Mouse (Mus musculus): Measurements from ENCODE around the gene Vkorc1l1. TPM values are rescaled to one million over a fixed set of nuclear protein-coding genes. Genes with fewer than 3 reads are reported as not detected.

Vkorc1l1 gene
- polyA plus RNA-seq, 1 experiment from 2014 or later = 14.5 TPM

GRCm38 (mm10) chr5:130021361-130021966 lies 79.7 kb downstream of the Vkorc1l1 start:
- no peak overlapping the region for H3K27ac ChIP-seq (replicated peaks in 1 of 2; ENCODE audit: control insufficient read depth in 1 of 2, insufficient read depth in 1 of 2, low read depth in 2 of 2, low read length in 2 of 2)

GRCm38 (mm10) chr5:130022366-130022765 lies 80.6 kb downstream of the Vkorc1l1 start:
- no peaks in the 10 kb centered on the region; the same call in 1 of the 2 replicates for H3K27me3 ChIP-seq (ENCODE audit: control insufficient read depth, insufficient read depth, low read length)
- H3K9me3 ChIP-seq (ENCODE audit: control insufficient read depth, low read length) = no peaks in the 10 kb centered on the region
- peaks cover 5 to 9% of the 10 kb centered on the region in 2 experiments for H3K4me1 ChIP-seq (ENCODE audit: control insufficient read depth in 2 of 2, insufficient read depth in 2 of 2, low read length in 2 of 2)
- H3K36me3 ChIP-seq (ENCODE audit: control insufficient read depth, insufficient read depth, low read length) = no peaks in the 10 kb centered on the region
- H3K27ac ChIP-seq (replicated peaks in 1 of 2; ENCODE audit: control insufficient read depth in 1 of 2, insufficient read depth in 1 of 2, low read depth in 2 of 2, low read length in 2 of 2) = no peak overlapping the region
- no peak for ATAC-seq (ENCODE audit: insufficient number of reproducible peaks, insufficient read depth, low FRiP score, low read depth)
- H3K4me2 ChIP-seq (ENCODE audit: low read length) = no peak overlapping the region
- WGBS = 83% methylated on average over 7 of the region's 7 CpGs
- no peak overlapping the region for H3K9ac ChIP-seq (ENCODE audit: low read length)
- no peak overlapping the region for H3K4me3 ChIP-seq (ENCODE audit: control insufficient read depth in 1 of 2, insufficient read depth in 1 of 2, low read depth in 1 of 2, low read length in 2 of 2)

More at GRCm38 (mm10) chr5:130021361-130021966, 79.7 kb downstream of the Vkorc1l1 start:
- 56% methylated on average over 5 of the region's 5 CpGs for WGBS
- H3K4me2 ChIP-seq (ENCODE audit: low read length) = no peak overlapping the region
- ATAC-seq (ENCODE audit: insufficient number of reproducible peaks, insufficient read depth, low FRiP score, low read depth) = no peak
- H3K4me1 ChIP-seq (ENCODE audit: control insufficient read depth in 2 of 2, insufficient read depth in 2 of 2, low read length in 2 of 2) = peaks cover 5 to 9% of the 10 kb centered on the region in 2 experiments
- no peak overlapping the region for H3K9ac ChIP-seq (ENCODE audit: low read length)
- H3K27me3 ChIP-seq (ENCODE audit: control insufficient read depth, insufficient read depth, low read length) = no peaks in the 10 kb centered on the region; the same call in 1 of the 2 replicates
- no peaks in the 10 kb centered on the region for H3K9me3 ChIP-seq (ENCODE audit: control insufficient read depth, low read length)
- no peak overlapping the region for H3K4me3 ChIP-seq (ENCODE audit: control insufficient read depth in 1 of 2, insufficient read depth in 1 of 2, low read depth in 1 of 2, low read length in 2 of 2)
- no peaks in the 10 kb centered on the region for H3K36me3 ChIP-seq (ENCODE audit: control insufficient read depth, insufficient read depth, low read length)

- peak overlapping the region in 1 of 2 experiments; percentile 46; a peak in 2 of 4 replicates for H3K4me3 ChIP-seq (ENCODE audit: control insufficient read depth in 1 of 2, insufficient read depth in 1 of 2, low read depth in 1 of 2, low read length in 2 of 2)
- H3K9ac ChIP-seq (ENCODE audit: low read length) = peak overlapping the region; percentile 56
- ATAC-seq (ENCODE audit: insufficient number of reproducible peaks, insufficient read depth, low FRiP score, low read depth) = no peak
- H3K9me3 ChIP-seq (ENCODE audit: control insufficient read depth, low read length) = no peaks in the 10 kb centered on the region
- no peak overlapping the region for H3K27ac ChIP-seq (replicated peaks in 1 of 2; ENCODE audit: control insufficient read depth in 1 of 2, insufficient read depth in 1 of 2, low read depth in 2 of 2, low read length in 2 of 2)
- 41% methylated on average over 12 of the region's 12 CpGs for WGBS
- no peaks in the 10 kb centered on the region; the same call in 1 of the 2 replicates for H3K27me3 ChIP-seq (ENCODE audit: control insufficient read depth, insufficient read depth, low read length)
- peaks cover 5 to 9% of the 10 kb centered on the region in 2 experiments for H3K4me1 ChIP-seq (ENCODE audit: control insufficient read depth in 2 of 2, insufficient read depth in 2 of 2, low read length in 2 of 2)
- peak overlapping the region; percentile 66 for H3K4me2 ChIP-seq (ENCODE audit: low read length)
- H3K36me3 ChIP-seq (ENCODE audit: control insufficient read depth, insufficient read depth, low read length) = no peaks in the 10 kb centered on the region
Observed at GRCm38 (mm10) chr5:130023067-130023766, 81.4 kb downstream of the Vkorc1l1 start.

- WGBS = 0% methylated on average over 32 of the region's 32 CpGs
Observed at GRCm38 (mm10) chr5:130023767-130024539, 82.2 kb downstream of the Vkorc1l1 start.

GRCm38 (mm10) chr5:130027134-130027533 lies 85.4 kb downstream of the Vkorc1l1 start:
- no peak overlapping the region for H3K27ac ChIP-seq (replicated peaks in 1 of 2; ENCODE audit: control insufficient read depth in 1 of 2, insufficient read depth in 1 of 2, low read depth in 2 of 2, low read length in 2 of 2)
- no peaks in the 10 kb centered on the region for H3K9me3 ChIP-seq (ENCODE audit: control insufficient read depth, low read length)
- no peak for ATAC-seq (ENCODE audit: insufficient number of reproducible peaks, insufficient read depth, low FRiP score, low read depth)
- no peak overlapping the region for H3K4me3 ChIP-seq (ENCODE audit: control insufficient read depth in 1 of 2, insufficient read depth in 1 of 2, low read depth in 1 of 2, low read length in 2 of 2)
- H3K36me3 ChIP-seq (ENCODE audit: control insufficient read depth, insufficient read depth, low read length) = no peaks in the 10 kb centered on the region
- 63% methylated on average over 5 of the region's 5 CpGs for WGBS
- H3K27me3 ChIP-seq (ENCODE audit: control insufficient read depth, insufficient read depth, low read length) = no peaks in the 10 kb centered on the region; the same call in 1 of the 2 replicates
- H3K4me1 ChIP-seq (ENCODE audit: control insufficient read depth in 2 of 2, insufficient read depth in 2 of 2, low read length in 2 of 2) = peaks cover 2 to 13% of the 10 kb centered on the region in 2 experiments; a peak in 3 of 4 replicates
- no peak overlapping the region for H3K9ac ChIP-seq (ENCODE audit: low read length)
- no peak overlapping the region for H3K4me2 ChIP-seq (ENCODE audit: low read length)

More at GRCm38 (mm10) chr5:130023767-130024539, 82.2 kb downstream of the Vkorc1l1 start:
- peak overlapping the region; percentile 66 for H3K4me2 ChIP-seq (ENCODE audit: low read length)
- H3K36me3 ChIP-seq (ENCODE audit: control insufficient read depth, insufficient read depth, low read length) = no peaks in the 10 kb centered on the region
- H3K27ac ChIP-seq (replicated peaks in 1 of 2; ENCODE audit: control insufficient read depth in 1 of 2, insufficient read depth in 1 of 2, low read depth in 2 of 2, low read length in 2 of 2) = peak overlapping the region; percentile 33 to 44; a peak in 3 of 4 replicates
- no peaks in the 10 kb centered on the region for H3K9me3 ChIP-seq (ENCODE audit: control insufficient read depth, low read length)
- H3K9ac ChIP-seq (ENCODE audit: low read length) = peak overlapping the region; percentile 56
- H3K4me1 ChIP-seq (ENCODE audit: control insufficient read depth in 2 of 2, insufficient read depth in 2 of 2, low read length in 2 of 2) = peaks cover 5 to 9% of the 10 kb centered on the region in 2 experiments
- H3K4me3 ChIP-seq (ENCODE audit: control insufficient read depth in 1 of 2, insufficient read depth in 1 of 2, low read depth in 1 of 2, low read length in 2 of 2) = peak overlapping the region; percentile 46 to 68
- ATAC-seq (ENCODE audit: insufficient number of reproducible peaks, insufficient read depth, low FRiP score, low read depth) = peak; percentile 86
- H3K27me3 ChIP-seq (ENCODE audit: control insufficient read depth, insufficient read depth, low read length) = no peaks in the 10 kb centered on the region; the same call in 1 of the 2 replicates

- no peak overlapping the region for H3K9ac ChIP-seq (ENCODE audit: low read length)
- H3K36me3 ChIP-seq (ENCODE audit: control insufficient read depth, insufficient read depth, low read length) = no peaks in the 10 kb centered on the region
- peaks cover 2 to 13% of the 10 kb centered on the region in 2 experiments; a peak in 3 of 4 replicates for H3K4me1 ChIP-seq (ENCODE audit: control insufficient read depth in 2 of 2, insufficient read depth in 2 of 2, low read length in 2 of 2)
- H3K27ac ChIP-seq (replicated peaks in 1 of 2; ENCODE audit: control insufficient read depth in 1 of 2, insufficient read depth in 1 of 2, low read depth in 2 of 2, low read length in 2 of 2) = no peak overlapping the region
- no peaks in the 10 kb centered on the region; the same call in 1 of the 2 replicates for H3K27me3 ChIP-seq (ENCODE audit: control insufficient read depth, insufficient read depth, low read length)
- ATAC-seq (ENCODE audit: insufficient number of reproducible peaks, insufficient read depth, low FRiP score, low read depth) = no peak
- 80% methylated on average over 7 of the region's 7 CpGs for WGBS
- H3K4me3 ChIP-seq (ENCODE audit: control insufficient read depth in 1 of 2, insufficient read depth in 1 of 2, low read depth in 1 of 2, low read length in 2 of 2) = no peak overlapping the region
- H3K4me2 ChIP-seq (ENCODE audit: low read length) = no peak overlapping the region
- no peaks in the 10 kb centered on the region for H3K9me3 ChIP-seq (ENCODE audit: control insufficient read depth, low read length)
Observed at GRCm38 (mm10) chr5:130027696-130028095, 85.9 kb downstream of the Vkorc1l1 start.

Data from heart, embryonic 14.5 days (tissue).